Mouse (Mus musculus): ENCODE data around the gene Mrps31. TPM values are rescaled to one million over a fixed set of nuclear protein-coding genes. Genes with fewer than 3 reads are reported as not detected.

Mrps31 gene
- total and polyA plus RNA-seq, 2 experiments from 2014 or later: 17.4 to 33.5 TPM

DNA sequence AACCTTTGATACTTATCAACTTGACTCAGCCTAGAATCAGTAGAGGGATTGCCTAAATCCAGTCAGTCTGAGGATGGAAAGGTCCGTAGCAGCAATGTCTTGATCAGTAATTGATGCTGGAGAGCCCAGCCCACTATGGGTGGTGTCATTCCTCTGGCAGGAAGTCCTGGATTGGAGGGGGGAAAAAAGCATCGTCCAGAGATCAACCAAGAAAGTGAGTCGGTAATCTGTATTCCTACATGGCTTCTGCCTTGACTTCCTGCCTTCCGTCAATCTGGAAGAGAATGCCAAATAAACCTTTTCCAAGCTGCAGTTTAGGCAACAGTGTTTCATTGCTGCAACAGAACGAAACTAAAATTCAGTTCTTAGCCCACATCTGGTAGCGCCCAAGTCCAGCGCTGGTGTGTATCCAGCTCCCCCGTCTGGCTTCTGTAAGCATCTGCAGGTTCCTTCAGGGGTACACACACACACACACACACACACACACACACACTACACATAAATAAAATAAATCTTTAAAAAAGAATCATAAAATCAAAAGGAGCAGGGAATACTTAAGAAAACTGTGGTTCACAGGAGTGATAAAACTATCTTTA lies 11.8 kb upstream of the Mrps31 start:
- Histone ChIP-seq H3K9me3 (ENCODE audit: low read length) (no peaks in the 10 kb centered on the region), H3K36me3 (ENCODE audit: insufficient read depth, low read length) (no peaks in the 10 kb centered on the region), H3K9ac (replicated peaks; ENCODE audit: low read length, poor library complexity, severe bottlenecking) (peak overlapping the region; percentile 82; the same call in 1 of the 2 replicates), H3K4me1 (ENCODE audit: insufficient read depth, low read length) (no peaks in the 10 kb centered on the region), H3K4me2 (ENCODE audit: low read depth, low read length, poor library complexity, severe bottlenecking) (peak overlapping the region; percentile 71), H3K27me3 (ENCODE audit: insufficient read depth, low read length) (no peaks in the 10 kb centered on the region), H3K4me3 (ENCODE audit: low read depth, low read length) (peak overlapping the region; percentile 80), H3K27ac (ENCODE audit: low read depth, low read length) (peak overlapping the region; percentile 80)
- 83% methylated on average over 8 of the region's 8 CpGs for WGBS
- TF ChIP-seq CTCF (IDR thresholded peaks at IDR 0.05): peak; percentile 31
- DNase-seq (ENCODE audit: low spot score) (peak; percentile 19), ATAC-seq (ENCODE audit: low FRiP score) (no peak)

DNA sequence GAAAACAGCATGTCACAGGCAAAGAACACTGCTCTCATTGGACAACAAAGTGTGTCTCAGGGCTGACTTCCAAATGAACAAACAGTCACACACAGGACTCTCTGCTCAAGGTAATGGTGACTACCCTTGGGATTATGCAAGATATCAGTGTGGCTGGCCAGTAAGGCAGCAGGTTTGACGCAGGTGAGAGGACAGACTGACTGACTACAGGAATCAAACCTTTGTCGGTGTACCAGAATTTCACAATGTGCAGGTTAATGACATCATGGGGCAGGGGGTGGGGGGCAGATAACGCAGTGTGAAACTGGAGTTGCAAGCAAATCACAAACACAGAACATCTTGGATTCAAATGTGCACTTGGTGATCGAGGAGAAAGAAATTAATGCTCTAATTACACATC lies 10.6 kb upstream of the Mrps31 start:
- no peaks in the 10 kb centered on the region for H3K27me3 ChIP-seq (ENCODE audit: insufficient read depth, low read length)
- no peak overlapping the region for H3K27ac ChIP-seq (ENCODE audit: low read depth, low read length)
- H3K36me3 ChIP-seq (ENCODE audit: insufficient read depth, low read length): no peaks in the 10 kb centered on the region
- no peaks in the 10 kb centered on the region for H3K9me3 ChIP-seq (ENCODE audit: low read length)
- no peaks in the 10 kb centered on the region for H3K4me1 ChIP-seq (ENCODE audit: insufficient read depth, low read length)
- DNase-seq (ENCODE audit: low spot score): no peak
- H3K9ac ChIP-seq (replicated peaks; ENCODE audit: low read length, poor library complexity, severe bottlenecking): no peak overlapping the region
- H3K4me2 ChIP-seq (ENCODE audit: low read depth, low read length, poor library complexity, severe bottlenecking): no peak overlapping the region
- WGBS: 89% methylated on average over 4 of the region's 4 CpGs
- TF ChIP-seq CTCF (IDR thresholded peaks at IDR 0.05): no peak
- H3K4me3 ChIP-seq (ENCODE audit: low read depth, low read length): no peak overlapping the region
- no peak for ATAC-seq (ENCODE audit: low FRiP score)

DNA sequence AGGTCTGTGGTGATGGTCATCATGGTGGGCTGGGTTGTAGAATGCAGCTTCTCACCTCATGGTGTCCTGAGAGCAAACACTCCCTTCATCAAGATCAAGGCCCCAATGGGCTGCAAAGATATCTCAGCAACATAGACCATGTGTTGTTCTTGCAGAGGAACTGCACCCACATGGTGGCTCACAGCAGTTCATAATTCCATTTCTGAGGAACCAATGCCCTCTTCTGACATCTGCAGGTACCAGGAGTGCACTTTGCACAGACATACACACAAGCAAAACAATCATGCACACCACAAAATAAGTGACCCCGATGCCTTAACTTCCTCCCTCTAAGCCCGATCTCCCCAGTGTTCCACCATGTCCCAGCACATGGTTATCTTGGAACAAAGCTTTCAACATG lies 7.9 kb upstream of the Mrps31 start:
- Histone ChIP-seq H3K9me3 (ENCODE audit: low read length) (no peaks in the 10 kb centered on the region), H3K4me2 (ENCODE audit: low read depth, low read length, poor library complexity, severe bottlenecking) (no peak overlapping the region), H3K9ac (replicated peaks; ENCODE audit: low read length, poor library complexity, severe bottlenecking) (no peak overlapping the region), H3K36me3 (ENCODE audit: insufficient read depth, low read length) (no peaks in the 10 kb centered on the region), H3K27ac (ENCODE audit: low read depth, low read length) (no peak overlapping the region), H3K4me1 (ENCODE audit: insufficient read depth, low read length) (no peaks in the 10 kb centered on the region), H3K4me3 (ENCODE audit: low read depth, low read length) (no peak overlapping the region), H3K27me3 (ENCODE audit: insufficient read depth, low read length) (no peaks in the 10 kb centered on the region)
- no peak for TF ChIP-seq CTCF (IDR thresholded peaks at IDR 0.05)
- WGBS: 85% methylated on average over 2 of the region's 2 CpGs
- DNase-seq (ENCODE audit: low spot score) (no peak), ATAC-seq (ENCODE audit: low FRiP score) (no peak)

DNA sequence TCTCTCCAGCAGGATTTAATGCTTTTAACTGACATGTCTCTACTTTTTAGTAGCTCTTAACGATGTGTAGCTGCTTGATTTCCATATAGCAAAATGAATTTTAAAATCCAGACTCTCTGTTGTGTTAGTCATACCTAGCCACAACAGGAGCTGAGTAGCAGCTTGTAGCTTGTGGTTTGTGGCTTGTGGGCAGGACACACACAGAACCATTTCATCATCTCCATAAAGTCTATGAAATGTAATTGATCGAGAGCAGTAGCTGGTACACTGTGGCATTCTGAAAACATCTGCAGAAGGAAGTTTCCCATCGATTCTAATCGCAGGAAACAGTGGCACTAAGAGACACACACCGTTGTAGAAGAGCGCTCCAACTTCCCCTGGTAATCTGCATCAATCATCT lies 5.4 kb upstream of the Mrps31 start:
- H3K27me3 ChIP-seq (ENCODE audit: insufficient read depth, low read length): no peaks in the 10 kb centered on the region
- no peak for TF ChIP-seq CTCF (IDR thresholded peaks at IDR 0.05)
- H3K9me3 ChIP-seq (ENCODE audit: low read length): no peaks in the 10 kb centered on the region
- no peak overlapping the region for H3K27ac ChIP-seq (ENCODE audit: low read depth, low read length)
- 81% methylated on average over 6 of the region's 6 CpGs for WGBS
- ATAC-seq (ENCODE audit: low FRiP score) (no peak), DNase-seq (ENCODE audit: low spot score) (no peak)
- H3K4me2 ChIP-seq (ENCODE audit: low read depth, low read length, poor library complexity, severe bottlenecking): no peak overlapping the region
- no peaks in the 10 kb centered on the region for H3K4me1 ChIP-seq (ENCODE audit: insufficient read depth, low read length)
- no peak overlapping the region for H3K9ac ChIP-seq (replicated peaks; ENCODE audit: low read length, poor library complexity, severe bottlenecking)
- H3K36me3 ChIP-seq (ENCODE audit: insufficient read depth, low read length): no peaks in the 10 kb centered on the region
- H3K4me3 ChIP-seq (ENCODE audit: low read depth, low read length): no peak overlapping the region

DNA sequence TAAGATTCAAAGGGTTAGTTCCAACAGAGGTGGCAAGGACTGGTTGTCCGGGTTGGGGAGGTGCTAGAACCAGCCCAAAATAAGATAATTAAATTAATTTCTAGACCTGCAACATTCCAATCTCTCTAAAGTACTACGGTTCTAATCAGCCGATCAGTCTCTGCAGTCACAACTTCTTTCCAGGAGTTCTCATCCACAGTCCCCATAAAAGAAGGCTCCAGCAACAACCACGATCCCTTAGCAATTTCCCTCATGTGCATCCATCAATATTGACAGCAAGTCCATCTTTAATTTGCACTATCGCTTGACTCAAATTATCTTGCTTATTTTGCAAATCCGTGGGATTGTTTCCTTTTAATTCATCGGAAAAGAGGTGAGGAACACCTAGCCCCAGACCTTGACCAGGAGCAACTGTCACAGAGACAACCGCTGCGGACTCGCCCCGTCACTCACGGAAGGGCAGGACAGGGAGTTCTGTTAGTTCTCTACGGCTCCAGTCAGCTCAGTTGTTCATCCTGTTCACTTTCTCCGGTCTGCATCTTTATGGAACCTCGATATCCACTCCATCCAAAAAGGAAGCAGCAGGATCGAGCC lies 376 bp upstream of the Mrps31 start:
- H3K9me3 ChIP-seq (ENCODE audit: low read length): no peaks in the 10 kb centered on the region
- peaks cover 3% of the 10 kb centered on the region for H3K36me3 ChIP-seq (ENCODE audit: insufficient read depth, low read length)
- ATAC-seq (ENCODE audit: low FRiP score) (0 out of 2 replicates have a peak, but pooled peaks have one; percentile 11), DNase-seq (ENCODE audit: low spot score) (no peak)
- peak overlapping the region; percentile 74 for H3K9ac ChIP-seq (replicated peaks; ENCODE audit: low read length, poor library complexity, severe bottlenecking)
- peak overlapping the region; percentile 65 for H3K4me2 ChIP-seq (ENCODE audit: low read depth, low read length, poor library complexity, severe bottlenecking)
- peak overlapping the region; percentile 90 for H3K4me3 ChIP-seq (ENCODE audit: low read depth, low read length)
- H3K4me1 ChIP-seq (ENCODE audit: insufficient read depth, low read length): peaks cover 4% of the 10 kb centered on the region; the same call in 1 of the 2 replicates
- 19% methylated on average over 16 of the region's 16 CpGs for WGBS
- no peak for TF ChIP-seq CTCF (IDR thresholded peaks at IDR 0.05)
- peak overlapping the region; percentile 77 for H3K27ac ChIP-seq (ENCODE audit: low read depth, low read length)
- H3K27me3 ChIP-seq (ENCODE audit: insufficient read depth, low read length): no peaks in the 10 kb centered on the region

DNA sequence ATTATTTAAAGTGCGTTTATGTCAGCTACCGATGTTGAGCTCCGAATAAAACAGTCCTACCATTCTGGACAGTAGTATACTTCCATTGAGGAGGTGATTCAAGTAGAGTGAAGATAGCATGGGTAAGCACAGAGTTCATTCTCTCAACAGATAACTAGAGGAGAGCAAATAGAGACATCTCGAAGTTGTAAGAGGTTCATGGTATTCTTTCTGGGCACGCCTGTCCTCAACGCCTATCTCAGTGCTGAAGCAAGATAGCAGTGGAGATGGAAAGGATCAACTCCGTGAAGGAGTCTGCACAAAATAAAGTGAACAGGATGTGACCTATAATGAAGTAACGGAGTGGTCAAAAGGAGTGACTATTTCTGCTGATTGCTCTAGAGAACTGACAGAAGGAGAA lies 810 bp downstream of the Mrps31 start:
- no peaks in the 10 kb centered on the region for H3K27me3 ChIP-seq (ENCODE audit: insufficient read depth, low read length)
- TF ChIP-seq CTCF (IDR thresholded peaks at IDR 0.05): no peak
- WGBS: 22% methylated on average over 8 of the region's 8 CpGs
- DNase-seq (ENCODE audit: low spot score): no peak
- peaks cover 5% of the 10 kb centered on the region for H3K36me3 ChIP-seq (ENCODE audit: insufficient read depth, low read length)
- H3K9me3 ChIP-seq (ENCODE audit: low read length): no peaks in the 10 kb centered on the region
- no peak overlapping the region for H3K27ac ChIP-seq (ENCODE audit: low read depth, low read length)
- ATAC-seq (ENCODE audit: low FRiP score): no peak
- H3K4me1 ChIP-seq (ENCODE audit: insufficient read depth, low read length): peaks cover 4% of the 10 kb centered on the region; the same call in 1 of the 2 replicates
- H3K4me2 ChIP-seq (ENCODE audit: low read depth, low read length, poor library complexity, severe bottlenecking): peak overlapping the region; percentile 65
- peak overlapping the region; percentile 90 for H3K4me3 ChIP-seq (ENCODE audit: low read depth, low read length)
- peak overlapping the region; percentile 82 for H3K9ac ChIP-seq (replicated peaks; ENCODE audit: low read length, poor library complexity, severe bottlenecking)

Other genes starting within 250 kb of the Mrps31 start
- gene Nek3, start 244.9 kb upstream of the Mrps31 start, total RNA-seq (2014; rRNA removed): 4.1 and 4.4 TPM in 2 replicates
- 5.1 and 6.8 TPM in 2 replicates for gene Nek3, start 244.9 kb upstream of the Mrps31 start, polyA plus RNA-seq (2015; fragmentation: Nextera tagmentation; extraction: Ambion mirVana)
- gene Ckap2, start 225.5 kb upstream of the Mrps31 start, total RNA-seq (2014; rRNA removed): 4.1 and 7.5 TPM in 2 replicates
- 5.1 and 5.4 TPM in 2 replicates for gene Ckap2, start 225.5 kb upstream of the Mrps31 start, polyA plus RNA-seq (2015; fragmentation: Nextera tagmentation; extraction: Ambion mirVana)
- 33.2 and 38.9 TPM in 2 replicates for gene Vps36, start 218.6 kb upstream of the Mrps31 start, total RNA-seq (2014; rRNA removed)
- gene Vps36, start 218.6 kb upstream of the Mrps31 start, polyA plus RNA-seq (2015; fragmentation: Nextera tagmentation; extraction: Ambion mirVana): 37.4 and 40.9 TPM in 2 replicates
- gene Thsd1, start 184.0 kb upstream of the Mrps31 start, total RNA-seq (2014; rRNA removed): 3.0 and 5.4 TPM in 2 replicates
- gene Thsd1, start 184.0 kb upstream of the Mrps31 start, polyA plus RNA-seq (2015; fragmentation: Nextera tagmentation; extraction: Ambion mirVana): 4.5 and 4.6 TPM in 2 replicates
- gene Tpte, start 127.9 kb upstream of the Mrps31 start, total RNA-seq (2014; rRNA removed): not detected in 2 replicates
- not detected in 2 replicates for gene Tpte, start 127.9 kb upstream of the Mrps31 start, polyA plus RNA-seq (2015; fragmentation: Nextera tagmentation; extraction: Ambion mirVana)
- gene Slc25a15, start 12.8 kb upstream of the Mrps31 start, total RNA-seq (2014; rRNA removed): 6.0 and 7.7 TPM in 2 replicates
- 5.8 and 6.5 TPM in 2 replicates for gene Slc25a15, start 12.8 kb upstream of the Mrps31 start, polyA plus RNA-seq (2015; fragmentation: Nextera tagmentation; extraction: Ambion mirVana)